Mouse (Mus musculus): Measurements from ENCODE around the gene Rras2.
A peak's percentile ranks its signal among the peaks of the same experiment; 100 is the strongest.

The Rras2 gene

GRCm38 (mm10) chr7:114071851-114072616, 45.5 kb downstream of the Rras2 start:
- DNase-seq (ENCODE audit: low read depth, low spot score), result no peak

- no peak for DNase-seq (ENCODE audit: low read depth, low spot score)
These were observed 46.2 kb downstream of the Rras2 start for GRCm38 (mm10) chr7:114071395-114071794.

GRCm38 (mm10) chr7:114070458-114070840, 47.1 kb downstream of the Rras2 start:
- no peak for DNase-seq (ENCODE audit: low read depth, low spot score)

GRCm38 (mm10) chr7:114069726-114070457, 47.7 kb downstream of the Rras2 start:
- DNase-seq (ENCODE audit: low read depth, low spot score), result no peak

GRCm38 (mm10) chr7:114068956-114069533, 48.5 kb downstream of the Rras2 start:
- no peak for DNase-seq (ENCODE audit: low read depth, low spot score)

- DNase-seq (ENCODE audit: low read depth, low spot score), result peak; percentile 71
These were observed 50.9 kb downstream of the Rras2 start for GRCm38 (mm10) chr7:114066529-114067178.

- no peak for DNase-seq (ENCODE audit: low read depth, low spot score)
These were observed 52.0 kb downstream of the Rras2 start for GRCm38 (mm10) chr7:114065407-114066185.

- no peak for DNase-seq (ENCODE audit: low read depth, low spot score)
These were observed 53.6 kb downstream of the Rras2 start for GRCm38 (mm10) chr7:114063966-114064365.

- no peak for DNase-seq (ENCODE audit: low read depth, low spot score)
These were observed 54.0 kb downstream of the Rras2 start for GRCm38 (mm10) chr7:114063534-114063933.

- no peak for DNase-seq (ENCODE audit: low read depth, low spot score)
These were observed 55.1 kb downstream of the Rras2 start for GRCm38 (mm10) chr7:114062451-114062850.

GRCm38 (mm10) chr7:114060445-114060844, 57.1 kb downstream of the Rras2 start:
- no peak for DNase-seq (ENCODE audit: low read depth, low spot score)

GRCm38 (mm10) chr7:114058927-114059441, 58.6 kb downstream of the Rras2 start:
- DNase-seq (ENCODE audit: low read depth, low spot score), result no peak

GRCm38 (mm10) chr7:114058166-114058565, 59.4 kb downstream of the Rras2 start:
- DNase-seq (ENCODE audit: low read depth, low spot score), result no peak

- no peak for DNase-seq (ENCODE audit: low read depth, low spot score)
These were observed 63.9 kb downstream of the Rras2 start for GRCm38 (mm10) chr7:114053720-114054119.

- no peak for DNase-seq (ENCODE audit: low read depth, low spot score)
These were observed 71.8 kb downstream of the Rras2 start for GRCm38 (mm10) chr7:114045814-114046213.

- no peak for DNase-seq (ENCODE audit: low read depth, low spot score)
These were observed 73.5 kb downstream of the Rras2 start for GRCm38 (mm10) chr7:114043929-114044549.

- no peak for DNase-seq (ENCODE audit: low read depth, low spot score)
These were observed 74.3 kb downstream of the Rras2 start for GRCm38 (mm10) chr7:114042973-114043928.

- no peak for DNase-seq (ENCODE audit: low read depth, low spot score)
These were observed 76.2 kb downstream of the Rras2 start for GRCm38 (mm10) chr7:114041349-114041748.

- no peak for DNase-seq (ENCODE audit: low read depth, low spot score)
These were observed 80.3 kb downstream of the Rras2 start for GRCm38 (mm10) chr7:114037237-114037636.
